Mouse (Mus musculus) midbrain, postnatal 0 days (tissue): ENCODE data around the gene Trim33. TPM values are rescaled to one million over a fixed set of nuclear protein-coding genes. Genes with fewer than 3 reads are reported as not detected.

Experiments used
- ATAC-seq: fragments of 200-750 bp; cut with Nextera tagmentation; 2 replicates; pipeline ENCODE4 v1.8.0; 2017; ENCODE audit warnings: moderate number of reproducible peaks, mild to moderate bottlenecking, moderate TSS enrichment, moderate library complexity; ENCODE audit not compliant: low FRiP score
- DNase-seq: peaks from one replicate; pipeline ENCODE4 v3.0.0-alpha.2; 2015; ENCODE audit warnings: low spot score
- H3K27ac ChIP-seq: fragments of 300-500 bp; sonication (generic); 2 replicates; pipeline ENCODE4 v1.5.1; 2014; ENCODE audit warnings: low read depth, mild to moderate bottlenecking, low read length, mixed read lengths
- H3K27me3 ChIP-seq: fragments of 300-500 bp; sonication (generic); 2 replicates; pipeline ENCODE4 v1.6.1; 2014; ENCODE audit warnings: low read length, control low read depth, mixed read lengths; ENCODE audit not compliant: insufficient read depth
- H3K36me3 ChIP-seq: fragments of 300-500 bp; sonication (generic); 2 replicates; pipeline ENCODE4 v1.6.1; 2014; ENCODE audit warnings: low read length, control low read depth, mixed read lengths; ENCODE audit not compliant: insufficient read depth
- H3K4me1 ChIP-seq: fragments of 300-500 bp; sonication (generic); 2 replicates; pipeline ENCODE4 v1.6.1; 2014; ENCODE audit warnings: mild to moderate bottlenecking, control low read depth, antibody characterized with exemption, low read length, mixed read lengths; ENCODE audit not compliant: insufficient read depth
- H3K4me2 ChIP-seq: fragments of 300-500 bp; sonication (generic); 2 replicates; pipeline ENCODE4 v1.6.1; 2014; ENCODE audit warnings: low read depth, mild to moderate bottlenecking, low read length, mixed read lengths; ENCODE audit not compliant: poor library complexity, severe bottlenecking
- H3K4me3 ChIP-seq: fragments of 300-500 bp; sonication (generic); 2 replicates; pipeline ENCODE4 v1.5.1; 2014; ENCODE audit warnings: low read depth, mild to moderate bottlenecking, low read length, moderate library complexity
- H3K9ac ChIP-seq: fragments of 300-500 bp; sonication (generic); replicated peaks from 2 replicates; pipeline ENCODE4 v1.6.1; 2014; ENCODE audit warnings: mild to moderate bottlenecking, low read length, moderate library complexity, mixed read lengths; ENCODE audit not compliant: poor library complexity, severe bottlenecking
- H3K9me3 ChIP-seq: fragments of 300-500 bp; sonication (generic); 2 replicates; pipeline ENCODE4 v1.6.1; 2016; ENCODE audit warnings: low read length, control low read depth
- CTCF ChIP-seq: IDR thresholded peaks from 2 replicates; pipeline ENCODE4 v1.5.1; 2016; ENCODE audit warnings: antibody characterized with exemption, mild to moderate bottlenecking
- WGBS: fragments of 180-500 bp; shearing (Covaris S2); extraction: QIAGEN DNeasy Blood & Tissue Kit; methylation state at CpG from one replicate; pipeline ENCODE4 v1.1.7; 2014; 5-methylcytosine and 5-hydroxymethylcytosine counted together
- polyA plus RNA-seq: library from polyadenylated mRNA; unstranded; fragments of >200 nt; fragmentation: Nextera tagmentation; extraction: Ambion mirVana; gene quantifications from 2 replicates; pipeline ENCODE4 v1.2.1, GENCODE M21; 2015
- total RNA-seq: library from RNA; depleted of rRNA; stranded (reverse); fragments of >200 nt; gene quantifications from 2 replicates; pipeline ENCODE4 v1.2.3, GENCODE M21; 2014

The Trim33 gene
- total and polyA plus RNA-seq, 2 experiments from 2014 or later = 20.9 to 64.3 TPM

DNA sequence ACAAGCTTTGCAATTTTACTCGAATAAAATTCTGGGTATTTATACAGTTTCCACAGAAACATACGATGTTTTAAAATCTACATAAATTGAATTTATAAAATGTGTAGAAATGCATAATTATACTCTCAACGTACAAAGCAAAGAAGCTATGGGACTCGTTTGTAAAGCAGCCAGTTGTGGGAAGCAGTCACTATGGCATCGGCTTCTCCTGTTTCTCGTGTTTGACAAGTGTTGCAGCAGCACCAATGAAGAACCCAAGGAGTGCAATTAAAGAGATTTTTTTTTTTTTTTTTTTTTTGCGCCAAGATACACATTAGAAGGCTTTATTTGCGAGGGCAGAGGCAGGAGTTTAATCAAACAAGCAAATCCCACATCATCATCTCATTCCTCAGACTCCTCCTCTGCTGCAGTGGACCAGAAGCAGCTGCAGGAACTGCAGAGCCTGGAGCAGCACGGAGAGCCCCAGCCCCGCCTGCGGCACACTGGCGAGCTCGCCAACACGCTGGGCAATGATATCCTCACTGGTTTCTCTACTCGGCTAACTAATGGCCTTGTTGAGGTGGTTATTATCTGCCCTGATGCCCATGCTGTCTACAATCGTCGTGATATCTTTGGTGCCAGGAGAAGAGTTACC, 32.3 kb upstream of the Trim33 start:
- ATAC-seq (no peak), DNase-seq (no peak)
- WGBS = 79% methylated on average over 17 of the region's 17 CpGs
- no peak for TF ChIP-seq CTCF
- H3K27ac ChIP-seq = no peak overlapping the region
- H3K4me1 ChIP-seq = no peaks in the 10 kb centered on the region
- H3K4me3 ChIP-seq = no peak overlapping the region
- no peaks in the 10 kb centered on the region for H3K27me3 ChIP-seq
- H3K4me2 ChIP-seq = no peak overlapping the region
- no peaks in the 10 kb centered on the region for H3K9me3 ChIP-seq
- no peak overlapping the region for H3K9ac ChIP-seq
- H3K36me3 ChIP-seq = no peaks in the 10 kb centered on the region

- Histone ChIP-seq H3K4me2 (no peak overlapping the region), H3K4me3 (no peak overlapping the region), H3K9me3 (no peaks in the 10 kb centered on the region), H3K9ac (no peak overlapping the region), H3K36me3 (no peaks in the 10 kb centered on the region), H3K27me3 (no peaks in the 10 kb centered on the region), H3K4me1 (no peaks in the 10 kb centered on the region), H3K27ac (no peak overlapping the region)
- ATAC-seq (no peak), DNase-seq (no peak)
- 69% methylated on average over 10 of the region's 10 CpGs for WGBS
- TF ChIP-seq CTCF = no peak
Observed at GRCm38 (mm10) chr3:103256089-103256819, 22.8 kb upstream of the Trim33 start.

- 92% methylated on average over 12 of the region's 12 CpGs for WGBS
- Histone ChIP-seq H3K9me3 (no peaks in the 10 kb centered on the region), H3K4me2 (no peak overlapping the region), H3K27me3 (no peaks in the 10 kb centered on the region), H3K4me1 (no peaks in the 10 kb centered on the region), H3K27ac (no peak overlapping the region), H3K4me3 (no peak overlapping the region), H3K36me3 (no peaks in the 10 kb centered on the region), H3K9ac (no peak overlapping the region)
- no peak for TF ChIP-seq CTCF
- DNase-seq = no peak
- no peak for ATAC-seq
Observed at GRCm38 (mm10) chr3:103262802-103263417, 16.2 kb upstream of the Trim33 start.

GRCm38 (mm10) chr3:103278561-103279181, 422 bp upstream of the Trim33 start:
- H3K36me3 ChIP-seq = no peaks in the 10 kb centered on the region
- 10% methylated on average over 11 of the region's 11 CpGs for WGBS
- H3K27ac ChIP-seq = peak overlapping the region; percentile 96
- no peaks in the 10 kb centered on the region for H3K27me3 ChIP-seq
- peaks cover 9% of the 10 kb centered on the region; the same call in 1 of the 2 replicates for H3K4me1 ChIP-seq
- H3K9ac ChIP-seq = peak overlapping the region; percentile 97
- DNase-seq (peak; percentile 4), ATAC-seq (no peak)
- peak overlapping the region; percentile 70 for H3K4me3 ChIP-seq
- no peak for TF ChIP-seq CTCF
- H3K4me2 ChIP-seq = peak overlapping the region; percentile 65
- no peaks in the 10 kb centered on the region for H3K9me3 ChIP-seq

DNA sequence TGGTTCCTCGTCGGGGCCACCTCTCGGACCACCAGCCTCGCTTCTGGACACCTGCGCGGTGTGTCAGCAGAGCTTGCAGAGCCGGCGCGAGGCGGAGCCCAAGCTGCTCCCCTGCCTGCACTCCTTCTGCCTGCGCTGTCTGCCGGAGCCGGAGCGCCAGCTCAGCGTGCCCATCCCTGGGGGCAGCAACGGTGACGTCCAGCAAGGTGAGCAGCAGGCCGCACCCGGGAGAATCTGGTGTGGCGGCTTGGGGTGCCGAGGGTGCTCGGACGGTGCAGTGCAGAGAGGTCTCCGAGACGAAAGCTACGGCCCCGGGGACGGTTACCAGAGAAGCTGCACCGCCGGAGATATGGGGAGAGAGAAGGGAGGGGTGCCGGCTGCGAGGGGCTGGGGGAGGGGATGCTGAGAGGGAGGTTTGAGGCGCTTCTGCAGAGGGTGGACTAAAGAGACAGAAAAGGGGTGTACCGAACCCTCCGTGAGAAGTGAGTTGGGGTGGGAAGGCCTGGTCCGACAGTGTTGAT, 1.2 kb downstream of the Trim33 start:
- TF ChIP-seq CTCF = no peak
- peak overlapping the region; percentile 70 for H3K4me3 ChIP-seq
- peak overlapping the region; percentile 97 for H3K9ac ChIP-seq
- H3K27ac ChIP-seq = peak overlapping the region; percentile 96
- H3K4me1 ChIP-seq = peaks cover 9% of the 10 kb centered on the region; the same call in 1 of the 2 replicates
- H3K36me3 ChIP-seq = no peaks in the 10 kb centered on the region
- H3K27me3 ChIP-seq = no peaks in the 10 kb centered on the region
- DNase-seq = peak; percentile 35
- peak overlapping the region; percentile 81 for H3K4me2 ChIP-seq
- ATAC-seq = peak; percentile 61
- H3K9me3 ChIP-seq = no peaks in the 10 kb centered on the region
- WGBS = 0% methylated on average over 31 of the region's 36 CpGs
